Mouse (Mus musculus) forebrain, embryonic 16.5 days (tissue): ENCODE data around the gene Gnb2. TPM values are rescaled to one million over a fixed set of nuclear protein-coding genes. Genes with fewer than 3 reads are reported as not detected.

Source experiments
- ATAC-seq: fragments of 200-750 bp; cut with Nextera tagmentation; 2 replicates; pipeline ENCODE4 v1.8.0; 2017; ENCODE audit warnings: mild to moderate bottlenecking, moderate library complexity
- H3K27ac ChIP-seq: fragments of 300-500 bp; sonication (generic); 2 replicates; pipeline ENCODE4 v1.5.1; 2014; ENCODE audit warnings: low read length, control low read depth
- H3K27me3 ChIP-seq: fragments of 300-500 bp; sonication (generic); replicated peaks from 2 replicates; pipeline ENCODE4 v1.6.1; 2014; ENCODE audit warnings: low read length; ENCODE audit not compliant: control insufficient read depth, insufficient read depth
- H3K36me3 ChIP-seq: fragments of 300-500 bp; sonication (generic); 2 replicates; pipeline ENCODE4 v1.6.1; 2014; ENCODE audit not compliant: control insufficient read depth, insufficient read depth
- H3K4me1 ChIP-seq: fragments of 300-500 bp; sonication (generic); replicated peaks from 2 replicates; pipeline ENCODE4 v1.6.1; 2014; ENCODE audit warnings: low read length; ENCODE audit not compliant: control insufficient read depth, insufficient read depth
- H3K4me2 ChIP-seq: fragments of 300-500 bp; sonication (generic); 2 replicates; pipeline ENCODE4 v1.6.1; 2014; ENCODE audit warnings: mild to moderate bottlenecking, low read length, control low read depth
- H3K4me3 ChIP-seq: fragments of 300-500 bp; sonication (generic); replicated peaks from 2 replicates; pipeline ENCODE4 v1.5.1; 2014; ENCODE audit warnings: mild to moderate bottlenecking, low read length, control low read depth
- H3K9ac ChIP-seq: fragments of 300-500 bp; sonication (generic); replicated peaks from 2 replicates; pipeline ENCODE4 v1.6.1; 2014; ENCODE audit warnings: low read depth, low read length, control low read depth
- H3K9me3 ChIP-seq: fragments of 300-500 bp; sonication (generic); 2 replicates; pipeline ENCODE4 v1.6.1; 2016; ENCODE audit warnings: low read length; ENCODE audit not compliant: control insufficient read depth
- WGBS: fragments of 180-500 bp; shearing (Covaris S2); extraction: QIAGEN DNeasy Blood & Tissue Kit; methylation state at CpG from one replicate; pipeline ENCODE4 v1.1.7; 2014; 5-methylcytosine and 5-hydroxymethylcytosine counted together
- polyA plus RNA-seq: library from polyadenylated mRNA; unstranded; fragments of >200 nt; fragmentation: Nextera tagmentation; extraction: Ambion mirVana; gene quantifications from 2 replicates; pipeline ENCODE4 v1.2.1, GENCODE M21; 2015

Gene Gnb2
- polyA plus RNA-seq, 1 experiment from 2014 or later = 517 TPM

DNA sequence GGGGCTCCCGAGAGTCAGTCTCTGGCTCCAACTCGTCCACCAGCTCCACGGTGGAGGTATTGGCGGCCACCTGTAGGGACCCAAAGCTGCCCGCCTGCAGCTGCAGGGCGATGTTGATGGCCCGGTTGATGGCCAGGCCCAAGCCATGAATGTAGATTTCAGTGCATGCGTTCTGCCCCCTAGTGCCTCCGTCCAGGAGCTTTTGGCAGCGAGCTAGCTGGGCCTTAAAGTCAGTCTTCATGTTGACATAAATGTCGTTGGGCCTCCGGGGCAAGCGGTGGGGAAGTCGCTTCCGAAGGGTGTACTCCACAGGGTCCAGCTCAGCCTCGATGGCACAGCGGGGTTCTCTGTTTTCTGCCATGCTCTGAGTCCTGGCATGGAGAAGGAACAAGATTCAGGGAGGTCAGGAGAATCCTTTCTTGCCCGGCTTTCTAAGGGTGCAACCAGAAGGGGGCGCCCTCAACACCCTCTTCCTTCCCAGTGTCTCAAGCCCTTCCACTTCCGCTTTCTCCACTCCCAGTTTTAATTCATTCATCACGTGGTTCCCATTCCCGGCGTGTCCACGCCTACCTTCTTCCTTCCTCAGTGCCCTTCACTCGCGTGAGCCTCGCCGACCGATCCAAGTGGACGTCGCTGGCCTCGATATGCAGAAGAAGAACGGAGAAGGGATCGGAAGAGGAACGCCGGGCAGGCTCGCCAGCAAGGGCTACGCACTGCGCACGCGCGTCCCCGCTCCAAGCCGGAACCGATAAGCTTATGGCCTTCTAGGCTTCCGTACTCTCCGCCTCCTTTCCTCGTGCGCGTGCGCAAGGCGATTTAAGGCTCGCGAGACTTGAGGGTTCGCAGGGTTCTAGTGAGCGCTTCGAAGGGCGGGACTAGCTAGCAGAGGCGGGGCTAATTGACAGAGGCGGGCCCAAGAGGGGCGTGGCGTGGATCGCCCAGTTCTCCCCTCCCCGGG is 31.3 kb downstream of the Gnb2 start, which contains the start of gene Pop7:
Pop7 (minus strand) TSS at position 810 of the 958 bp plus-strand sequence.
- Histone ChIP-seq H3K4me1 (peaks cover 14% of the 10 kb centered on the region), H3K27ac (peak within 1 kb of the TSS; percentile 99), H3K27me3 (peaks cover 2% of the 10 kb centered on the region; the same call in 1 of the 2 replicates), H3K36me3 (no peaks in the 10 kb centered on the region), H3K4me2 (peak within 1 kb of the TSS; percentile 94), H3K9me3 (no peaks in the 10 kb centered on the region), H3K4me3 (peak within 1 kb of the TSS; percentile 91), H3K9ac (peak within 1 kb of the TSS; percentile 88)
- peak; percentile 95 for ATAC-seq
- 2% methylated on average over 64 of the region's 64 CpGs for WGBS

DNA sequence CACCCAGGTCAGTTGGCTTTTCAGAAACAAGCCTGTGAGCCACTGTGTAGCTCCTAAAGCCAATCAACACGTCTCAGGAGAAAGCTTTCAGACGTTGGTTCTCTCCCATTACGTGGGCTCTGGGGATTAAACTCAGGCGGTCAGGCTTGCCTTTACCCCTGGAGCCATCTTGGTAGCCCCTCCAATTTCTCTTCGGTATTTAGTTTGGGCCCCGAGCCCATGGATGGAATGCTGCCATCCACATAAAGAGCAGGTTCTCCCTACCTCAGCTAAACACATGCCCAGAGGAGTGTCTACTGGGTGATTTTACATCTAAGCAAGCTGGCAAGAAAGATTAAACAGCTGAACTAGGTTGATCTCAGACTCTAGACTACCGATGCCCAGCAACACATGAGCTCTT is 33.1 kb downstream of the Gnb2 start:
- Histone ChIP-seq H3K27me3 (no peaks in the 10 kb centered on the region), H3K4me1 (peaks cover 14% of the 10 kb centered on the region), H3K4me2 (no peak overlapping the region), H3K9ac (no peak overlapping the region), H3K27ac (no peak overlapping the region), H3K36me3 (no peaks in the 10 kb centered on the region), H3K4me3 (no peak overlapping the region), H3K9me3 (no peaks in the 10 kb centered on the region)
- WGBS = 91% methylated on average over 7 of the region's 7 CpGs
- no peak for ATAC-seq

DNA sequence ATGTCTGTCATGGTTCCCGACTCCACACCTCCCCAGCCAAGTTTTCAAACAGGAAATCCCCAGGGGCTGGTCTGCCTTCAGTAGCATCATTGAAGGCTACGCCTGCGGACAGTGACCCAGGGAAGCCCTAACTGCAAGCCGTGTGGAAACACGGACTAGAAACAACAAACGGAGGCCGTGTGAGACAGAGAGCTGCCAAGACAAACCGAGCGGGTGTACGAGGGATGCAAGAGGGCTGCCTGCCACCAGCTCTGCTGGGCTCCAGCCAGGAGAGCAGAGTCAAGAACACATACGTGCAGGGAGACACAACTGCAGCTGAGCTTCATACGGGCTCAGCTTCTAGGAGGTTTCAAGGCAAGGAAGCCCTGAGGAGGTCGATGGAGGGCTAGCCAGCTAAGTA is 39.5 kb downstream of the Gnb2 start:
- no peaks in the 10 kb centered on the region for H3K27me3 ChIP-seq
- no peaks in the 10 kb centered on the region for H3K4me1 ChIP-seq
- WGBS = 77% methylated on average over 13 of the region's 13 CpGs
- no peak overlapping the region for H3K4me3 ChIP-seq
- H3K9me3 ChIP-seq = no peaks in the 10 kb centered on the region
- no peak for ATAC-seq
- H3K36me3 ChIP-seq = no peaks in the 10 kb centered on the region
- no peak overlapping the region for H3K27ac ChIP-seq
- no peak overlapping the region; the same call in 1 of the 2 replicates for H3K4me2 ChIP-seq
- H3K9ac ChIP-seq = no peak overlapping the region

DNA sequence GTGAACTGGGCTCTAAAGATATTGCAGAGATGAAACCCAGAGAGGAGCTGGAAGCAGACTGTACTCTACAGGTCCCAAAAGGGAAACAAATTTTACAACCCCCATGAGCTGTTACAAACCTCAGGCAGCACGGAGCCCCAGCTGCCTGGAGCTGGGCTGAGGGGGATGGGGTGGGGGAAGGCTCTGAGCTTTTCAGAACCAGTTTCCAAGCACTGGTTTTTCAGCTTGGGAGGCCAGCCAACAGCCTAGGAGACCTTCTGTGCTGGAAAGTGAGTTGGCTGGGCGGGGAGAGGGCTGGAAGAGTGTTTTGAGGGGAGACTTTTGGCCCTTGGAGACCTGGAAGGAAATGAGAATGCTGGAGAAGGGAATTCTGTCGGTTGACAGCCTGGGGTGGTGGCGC is 41.8 kb downstream of the Gnb2 start:
- no peak overlapping the region for H3K4me3 ChIP-seq
- no peaks in the 10 kb centered on the region for H3K36me3 ChIP-seq
- no peak overlapping the region for H3K27ac ChIP-seq
- H3K27me3 ChIP-seq = no peaks in the 10 kb centered on the region
- ATAC-seq = no peak
- no peak overlapping the region for H3K4me2 ChIP-seq
- no peak overlapping the region for H3K9ac ChIP-seq
- H3K4me1 ChIP-seq = no peaks in the 10 kb centered on the region
- WGBS = 53% methylated on average over 4 of the region's 4 CpGs
- no peaks in the 10 kb centered on the region for H3K9me3 ChIP-seq

DNA sequence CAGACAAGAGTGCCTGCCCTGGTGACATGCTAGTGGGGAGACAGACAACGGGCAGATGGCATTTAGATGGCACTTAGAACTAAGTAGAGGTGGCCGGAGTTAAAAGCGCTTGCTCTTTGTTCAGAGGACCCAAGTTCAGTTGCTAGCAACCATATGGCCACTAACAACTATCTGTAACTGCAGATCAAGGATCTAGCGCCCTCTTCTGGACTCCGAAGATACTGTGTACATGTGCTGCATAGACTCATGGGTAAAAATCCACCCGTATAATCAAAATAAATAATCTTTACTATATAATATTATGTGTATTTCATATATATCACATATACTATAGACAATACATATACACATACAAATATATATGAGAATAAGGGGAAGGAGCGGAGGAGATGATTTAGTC is 45.7 kb downstream of the Gnb2 start:
- H3K4me3 ChIP-seq = no peak overlapping the region
- peaks cover 7% of the 10 kb centered on the region; the same call in 1 of the 2 replicates for H3K4me1 ChIP-seq
- H3K4me2 ChIP-seq = no peak overlapping the region
- no peaks in the 10 kb centered on the region for H3K36me3 ChIP-seq
- no peak overlapping the region for H3K9ac ChIP-seq
- no peak for ATAC-seq
- 90% methylated on average over 7 of the region's 7 CpGs for WGBS
- peaks cover 11% of the 10 kb centered on the region for H3K27me3 ChIP-seq
- H3K27ac ChIP-seq = no peak overlapping the region
- H3K9me3 ChIP-seq = no peaks in the 10 kb centered on the region

DNA sequence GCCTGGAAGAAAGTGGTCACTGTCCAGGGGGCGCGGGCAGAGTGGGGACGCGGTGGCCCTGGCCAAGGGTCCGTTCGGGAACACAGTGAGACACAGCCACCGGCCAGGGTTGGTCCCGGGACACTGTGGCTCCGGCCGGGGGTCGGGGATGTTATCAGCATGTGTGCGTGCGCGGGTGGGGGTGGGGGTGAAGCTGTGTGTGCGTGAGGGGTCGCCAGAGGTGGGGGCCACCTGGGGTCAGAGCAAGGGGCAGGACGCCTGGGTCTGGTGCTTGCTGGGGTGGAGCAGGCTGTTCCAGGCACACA is 47.5 kb downstream of the Gnb2 start:
- Histone ChIP-seq H3K27ac (no peak overlapping the region), H3K9ac (no peak overlapping the region; the same call in 1 of the 2 replicates), H3K4me1 (peaks cover 9% of the 10 kb centered on the region), H3K27me3 (peaks cover 11% of the 10 kb centered on the region), H3K36me3 (no peaks in the 10 kb centered on the region), H3K4me3 (peak overlapping the region; percentile 10; the same call in 1 of the 2 replicates), H3K4me2 (peak overlapping the region; percentile 43), H3K9me3 (no peaks in the 10 kb centered on the region)
- no peak for ATAC-seq
- 1% methylated on average over 17 of the region's 17 CpGs for WGBS

DNA sequence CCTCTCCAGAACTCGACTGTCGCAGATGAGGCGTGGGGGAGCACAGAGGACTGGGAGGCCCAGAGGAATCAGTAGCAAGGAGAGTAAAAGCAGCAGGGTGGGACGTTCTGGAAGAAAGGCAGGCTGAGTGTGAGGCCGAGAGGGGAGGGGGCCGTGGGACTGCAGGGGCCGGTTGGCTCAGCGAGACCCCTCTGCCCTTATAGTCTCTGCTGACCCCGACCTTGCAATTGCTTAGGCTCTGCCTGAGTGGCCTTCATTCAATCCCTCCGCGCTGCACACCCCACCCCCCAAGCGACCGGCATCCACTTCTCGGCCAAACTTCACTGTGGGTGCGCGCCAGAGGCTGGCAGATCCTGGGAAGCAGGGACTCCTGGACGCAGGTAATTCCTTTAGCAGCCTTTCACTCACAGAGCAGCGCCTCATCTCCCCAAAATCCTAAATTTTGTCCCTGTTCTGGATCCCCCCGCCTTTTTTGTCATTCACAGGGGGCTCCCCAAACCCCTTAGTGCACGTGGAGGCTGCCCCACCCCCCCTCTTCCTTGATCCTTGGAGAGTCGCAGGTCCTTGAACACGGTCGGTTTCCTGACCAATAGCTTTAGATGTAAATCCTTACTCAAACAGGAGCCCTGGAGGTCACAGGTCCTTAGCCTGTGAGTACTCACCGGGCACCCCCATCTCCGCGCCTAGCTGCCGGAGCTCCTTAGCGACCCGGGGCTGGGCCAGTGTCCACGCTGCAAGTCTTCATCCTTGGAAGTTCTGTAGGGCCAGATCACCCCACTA is 48.0 kb downstream of the Gnb2 start:
- Histone ChIP-seq H3K9me3 (no peaks in the 10 kb centered on the region), H3K27me3 (peaks cover 11% of the 10 kb centered on the region), H3K4me1 (peaks cover 9% of the 10 kb centered on the region), H3K27ac (no peak overlapping the region), H3K36me3 (no peaks in the 10 kb centered on the region), H3K4me2 (peak overlapping the region; percentile 43), H3K9ac (no peak overlapping the region; the same call in 1 of the 2 replicates), H3K4me3 (peak overlapping the region; percentile 10; the same call in 1 of the 2 replicates)
- 6% methylated on average over 30 of the region's 30 CpGs for WGBS
- ATAC-seq = no peak

DNA sequence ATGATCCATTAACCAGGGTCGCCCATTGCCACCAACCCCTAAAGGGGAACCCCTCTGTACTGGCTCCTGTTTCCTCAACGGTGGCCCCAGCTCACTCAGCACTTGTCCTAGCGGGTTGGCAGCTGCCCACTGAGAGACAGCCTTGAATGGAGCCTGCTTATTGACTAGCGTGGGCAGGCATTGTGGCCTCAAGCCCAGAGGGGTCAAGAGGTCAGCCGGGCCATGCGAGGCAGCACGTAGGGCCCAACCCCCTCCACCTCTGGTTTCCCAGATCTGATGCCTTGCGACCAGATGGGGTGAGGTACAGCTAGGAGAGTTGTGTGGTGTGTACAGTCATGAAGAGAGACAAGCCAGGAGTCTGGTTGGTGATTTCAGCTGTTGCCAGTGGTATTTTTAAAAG is 51.4 kb downstream of the Gnb2 start:
- no peak overlapping the region for H3K9ac ChIP-seq
- H3K4me2 ChIP-seq = no peak overlapping the region
- no peak for ATAC-seq
- no peak overlapping the region for H3K4me3 ChIP-seq
- H3K9me3 ChIP-seq = no peaks in the 10 kb centered on the region
- no peaks in the 10 kb centered on the region for H3K36me3 ChIP-seq
- H3K4me1 ChIP-seq = peaks cover 9% of the 10 kb centered on the region
- no peak overlapping the region for H3K27ac ChIP-seq
- H3K27me3 ChIP-seq = peaks cover 11% of the 10 kb centered on the region
- 13% methylated on average over 8 of the region's 8 CpGs for WGBS

DNA sequence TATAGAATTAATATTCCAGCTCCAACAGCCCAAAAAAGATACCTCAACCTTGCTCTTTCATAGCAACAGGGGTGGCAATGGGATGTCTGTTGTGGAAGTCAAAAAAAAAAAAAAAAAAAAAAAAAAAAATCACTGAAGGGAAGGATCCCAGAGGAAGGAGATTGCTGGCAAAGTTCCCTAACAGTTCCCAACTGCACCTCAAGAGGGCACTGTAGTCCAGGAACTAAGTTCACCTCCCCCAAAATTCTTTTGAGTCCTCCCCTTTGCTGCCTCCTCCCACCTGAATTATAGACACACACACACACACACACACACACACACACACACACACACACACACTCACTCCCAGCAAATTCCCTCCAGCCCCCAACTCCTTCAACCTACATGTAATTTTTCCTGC is 52.2 kb downstream of the Gnb2 start:
- H3K4me3 ChIP-seq = no peak overlapping the region
- H3K9ac ChIP-seq = no peak overlapping the region
- no peak overlapping the region for H3K27ac ChIP-seq
- ATAC-seq = no peak
- peaks cover 9% of the 10 kb centered on the region for H3K4me1 ChIP-seq
- no peaks in the 10 kb centered on the region for H3K9me3 ChIP-seq
- no peak overlapping the region for H3K4me2 ChIP-seq
- H3K27me3 ChIP-seq = peaks cover 11% of the 10 kb centered on the region
- no peaks in the 10 kb centered on the region for H3K36me3 ChIP-seq
